Mouse (Mus musculus) gonadal fat pad, adult 2 months (tissue): ENCODE results near the gene Diaph2. TPM values are rescaled to one million over a fixed set of nuclear protein-coding genes. Genes with fewer than 3 reads are reported as not detected.
"Not testable (repeated sequence)": the region's sequence is repeated elsewhere in the genome, so short reads cannot be mapped to it uniquely, and the experiment has no call there.

Experiments
- DNase-seq: peaks from one replicate; pipeline ENCODE4 v3.0.0-alpha.2; 2012; ENCODE audit warnings: low read depth
- polyA plus RNA-seq: library from polyadenylated mRNA; depleted of rRNA; stranded (reverse); fragments of >200 nt; gene quantifications from 2 replicates; pipeline ENCODE4 v1.2.3, GENCODE M21; 2012

Diaph2 gene
- polyA plus RNA-seq, 1 experiment: 3.5 TPM

- no peak for DNase-seq
These were observed 537.5 kb downstream of the Diaph2 start for GRCm38 (mm10) chrX:130287032-130287431.

GRCm38 (mm10) chrX:130289775-130290174, 540.2 kb downstream of the Diaph2 start:
- no peak for DNase-seq

- DNase-seq: no peak
These were observed 601.4 kb downstream of the Diaph2 start for GRCm38 (mm10) chrX:130350808-130351435.

GRCm38 (mm10) chrX:130351480-130351879, 601.9 kb downstream of the Diaph2 start:
- DNase-seq: no peak

- DNase-seq: no peak
These were observed 644.1 kb downstream of the Diaph2 start for GRCm38 (mm10) chrX:130393508-130394145.

GRCm38 (mm10) chrX:130403214-130403613, 653.7 kb downstream of the Diaph2 start:
- no peak for DNase-seq

GRCm38 (mm10) chrX:130407471-130407870, 657.9 kb downstream of the Diaph2 start:
- not testable (repeated sequence) for DNase-seq

- DNase-seq: no peak
These were observed 659.4 kb downstream of the Diaph2 start for GRCm38 (mm10) chrX:130408985-130409384.

- no peak for DNase-seq
These were observed 673.6 kb downstream of the Diaph2 start for GRCm38 (mm10) chrX:130423134-130423533.

- no peak for DNase-seq
These were observed 702.4 kb downstream of the Diaph2 start for GRCm38 (mm10) chrX:130451822-130452487.

- no peak for DNase-seq
These were observed 702.9 kb downstream of the Diaph2 start for GRCm38 (mm10) chrX:130452488-130452823.

GRCm38 (mm10) chrX:130473133-130473532, 723.6 kb downstream of the Diaph2 start:
- DNase-seq: no peak

GRCm38 (mm10) chrX:130480877-130481276, 731.3 kb downstream of the Diaph2 start:
- DNase-seq: no peak

- no peak for DNase-seq
These were observed 753.3 kb downstream of the Diaph2 start for GRCm38 (mm10) chrX:130502680-130503464.

- DNase-seq: no peak
These were observed 753.9 kb downstream of the Diaph2 start for GRCm38 (mm10) chrX:130503465-130503860.

- DNase-seq: no peak
These were observed 756.1 kb downstream of the Diaph2 start for GRCm38 (mm10) chrX:130505626-130506025.
